Mouse (Mus musculus) hindbrain, embryonic 15.5 days (tissue): ENCODE data around the gene Jagn1. TPM values are rescaled to one million over a fixed set of nuclear protein-coding genes. Genes with fewer than 3 reads are reported as not detected.

ENCODE experiments used
- microRNA-seq: library from miRNA; unstranded; fragments of <30 nt; microRNA quantifications from one replicate; pipeline ENCODE4, GENCODE M21; 2016
- polyA plus RNA-seq: library from polyadenylated mRNA; unstranded; fragments of >200 nt; fragmentation: Nextera tagmentation; extraction: Ambion mirVana; gene quantifications from 2 replicates; pipeline ENCODE4 v1.2.1, GENCODE M21; 2015

Jagn1 gene
- polyA plus RNA-seq, 1 experiment from 2014 or later, result 98.2 TPM

Small RNA genes lying within 50 kb of the gene (microRNA-seq; reads per million reads assigned to microRNA genes)
- gene Gm24387, result not detected

Other genes with a start within 250 kb of the Jagn1 start
- gene Lhfpl4, start 247.2 kb upstream of the Jagn1 start, polyA plus RNA-seq, result 61.5 and 66.2 TPM in 2 replicates
- gene Mtmr14, start 204.7 kb upstream of the Jagn1 start, polyA plus RNA-seq, result 35.7 and 41.0 TPM in 2 replicates
- gene Cpne9, start 160.3 kb upstream of the Jagn1 start, polyA plus RNA-seq, result 4.8 and 10.2 TPM in 2 replicates
- gene Brpf1, start 135.4 kb upstream of the Jagn1 start, polyA plus RNA-seq, result 16.3 and 17.1 TPM in 2 replicates
- gene Ogg1, start 115.6 kb upstream of the Jagn1 start, polyA plus RNA-seq, result 8.5 and 9.3 TPM in 2 replicates
- 112 and 117 TPM in 2 replicates for gene Camk1, start 98.6 kb upstream of the Jagn1 start, polyA plus RNA-seq
- gene Tada3, start 64.7 kb upstream of the Jagn1 start, polyA plus RNA-seq, result 70.7 and 77.5 TPM in 2 replicates
- gene Arpc4, start 64.5 kb upstream of the Jagn1 start, polyA plus RNA-seq, result 413 and 423 TPM in 2 replicates
- gene Ttll3, start 53.3 kb upstream of the Jagn1 start, polyA plus RNA-seq, result 11.1 and 11.3 TPM in 2 replicates
- gene Rpusd3, start 23.2 kb upstream of the Jagn1 start, polyA plus RNA-seq, result 18.7 and 23.3 TPM in 2 replicates
- not detected in 2 replicates for gene Cidec, start 6.8 kb upstream of the Jagn1 start, polyA plus RNA-seq
- 0.09 and 0.21 TPM in 2 replicates for gene Il17re, start 15.9 kb downstream of the Jagn1 start, polyA plus RNA-seq
- gene Il17rc, start 28.9 kb downstream of the Jagn1 start, polyA plus RNA-seq, result 3.2 and 4.6 TPM in 2 replicates
- 77.8 and 92.7 TPM in 2 replicates for gene Creld1, start 40.7 kb downstream of the Jagn1 start, polyA plus RNA-seq
- 11.3 and 12.6 TPM in 2 replicates for gene Prrt3, start 59.4 kb downstream of the Jagn1 start, polyA plus RNA-seq
- 109 and 115 TPM in 2 replicates for gene Emc3, start 89.1 kb downstream of the Jagn1 start, polyA plus RNA-seq
- 2.0 and 2.6 TPM in 2 replicates for gene Fancd2, start 89.1 kb downstream of the Jagn1 start, polyA plus RNA-seq
- gene Fancd2os, start 158.1 kb downstream of the Jagn1 start, polyA plus RNA-seq, result not detected in 2 replicates
- 244 and 249 TPM in 2 replicates for gene Brk1, start 162.2 kb downstream of the Jagn1 start, polyA plus RNA-seq
- 71.2 and 78.7 TPM in 2 replicates for gene Vhl, start 181.4 kb downstream of the Jagn1 start, polyA plus RNA-seq
- gene Irak2, start 195.9 kb downstream of the Jagn1 start, polyA plus RNA-seq, result 2.9 and 3.6 TPM in 2 replicates